Mouse (Mus musculus) heart, adult 2 months (tissue): ENCODE measurements around the gene Tnip1.

Source experiments
- CTCF ChIP-seq: fragments of 200-600 bp; IDR thresholded peaks from 2 replicates; pipeline ENCODE4 v1.8.1; 2022; ENCODE audit warnings: antibody characterized with exemption, mild to moderate bottlenecking, moderate library complexity
- POLR2A ChIP-seq: fragments of 200-500 bp; IDR thresholded peaks from 2 replicates; pipeline ENCODE4 v1.6.1; 2011; ENCODE audit warnings: mild to moderate bottlenecking, low read depth, low read length, control low read depth; ENCODE audit not compliant: insufficient read depth

DNA sequence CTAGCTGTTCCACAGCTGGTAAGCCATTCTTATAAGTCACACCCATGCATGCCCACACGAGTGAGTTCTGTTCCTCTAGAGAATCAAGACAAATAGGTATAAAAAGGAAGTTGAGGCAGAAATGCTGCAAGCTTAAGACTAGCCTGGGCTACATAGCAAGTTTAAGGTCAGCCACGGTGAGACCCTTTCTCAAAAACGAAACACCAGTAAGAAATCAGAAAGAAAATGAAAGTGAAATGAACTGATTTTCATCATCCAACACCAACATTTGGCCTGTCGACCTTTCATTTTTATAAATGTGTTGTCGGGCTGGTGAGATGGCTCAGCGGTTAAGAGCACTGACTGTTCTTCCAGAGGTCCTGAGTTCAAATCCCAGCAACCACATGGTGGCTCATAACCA, 83.8 kb downstream of the Tnip1 start:
- TF ChIP-seq CTCF: no peak
- TF ChIP-seq POLR2A: no peak
